Mouse (Mus musculus) megakaryocyte, embryonic 14.5 days (primary cell): ENCODE data around the gene Galntl6. TPM values are rescaled to one million over a fixed set of nuclear protein-coding genes. Genes with fewer than 3 reads are reported as not detected.

ENCODE experiments used
- H3K27me3 ChIP-seq: replicated peaks from 2 replicates; pipeline ENCODE3; 2012; ENCODE audit warnings: inconsistent platforms
- H3K36me3 ChIP-seq: replicated peaks from 2 replicates; pipeline ENCODE3; 2012; ENCODE audit warnings: low read length, inconsistent platforms, mixed read lengths
- H3K4me1 ChIP-seq: 2 replicates; pipeline ENCODE4 v1.6.1; 2012; ENCODE audit warnings: inconsistent platforms
- H3K4me3 ChIP-seq: replicated peaks from 2 replicates; pipeline ENCODE3; 2012; ENCODE audit warnings: moderate library complexity, mild to moderate bottlenecking, inconsistent platforms
- H3K9me3 ChIP-seq: 2 replicates; pipeline ENCODE4 v1.6.1; 2012; ENCODE audit warnings: inconsistent platforms
- FLI1 ChIP-seq: IDR thresholded peaks from 2 replicates; pipeline ENCODE4 v1.6.1; 2012; ENCODE audit warnings: low read length, inconsistent platforms, mixed read lengths
- GATA1 ChIP-seq: IDR thresholded peaks from 3 replicates; pipeline ENCODE4 v1.6.1; 2012; ENCODE audit warnings: mixed read lengths, low read length, inconsistent platforms, borderline replicate concordance
- polyA plus RNA-seq: library from polyadenylated mRNA; stranded (reverse); fragments of >175 nt; gene quantifications from 2 replicates; pipeline ENCODE4 v1.2.3, GENCODE M21; 2012; ENCODE audit warnings: low replicate concordance; ENCODE audit not compliant: insufficient read depth

The Galntl6 gene
- polyA plus RNA-seq, 1 experiment, result not detected

DNA sequence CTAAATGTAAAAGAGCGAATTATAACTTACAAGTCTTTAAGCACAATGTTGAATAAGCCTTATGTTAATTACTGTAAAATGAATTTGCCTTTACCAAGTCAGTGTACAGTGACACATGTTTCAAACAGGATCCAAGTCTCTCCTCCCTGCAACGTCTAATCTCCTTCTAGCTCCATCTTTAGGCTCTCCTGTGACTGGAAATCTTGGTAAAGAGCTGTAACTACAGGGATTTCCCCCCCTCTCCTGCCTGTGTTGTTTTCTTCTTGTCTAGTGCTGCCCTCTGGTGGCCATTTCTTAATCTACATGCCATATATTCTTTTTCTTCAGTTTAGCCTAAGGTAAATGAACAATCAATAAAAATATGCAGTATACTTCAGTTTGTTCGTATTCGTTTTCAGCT is 1112.1 kb downstream of the Galntl6 start:
- Histone ChIP-seq H3K9me3 (no peaks in the 10 kb centered on the region), H3K27me3 (peaks cover 6% of the 10 kb centered on the region), H3K36me3 (no peaks in the 10 kb centered on the region), H3K4me3 (peak overlapping the region; percentile 90), H3K4me1 (peaks cover 28% of the 10 kb centered on the region)
- TF ChIP-seq GATA1 (no peak), FLI1 (no peak)

DNA sequence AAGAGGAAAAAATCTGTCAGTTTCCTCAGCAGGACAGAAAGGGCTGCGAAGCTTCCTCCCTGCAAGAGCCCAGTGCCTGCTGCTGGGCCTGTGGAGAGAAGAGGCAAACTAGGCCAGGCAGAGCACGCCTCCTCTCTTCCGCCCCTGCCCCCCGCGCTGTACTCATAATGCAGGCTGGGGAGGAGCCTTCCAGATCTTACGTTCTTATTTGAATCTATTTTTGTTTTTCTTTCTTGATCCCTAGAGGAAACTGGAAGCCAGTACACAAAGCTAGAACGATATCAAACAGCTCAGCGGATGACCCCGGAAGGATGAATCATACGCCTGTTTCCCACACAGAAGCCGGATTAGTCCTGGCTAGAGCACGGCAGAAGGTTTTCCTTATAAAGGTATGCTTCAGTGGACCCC is 1112.6 kb downstream of the Galntl6 start:
- no peaks in the 10 kb centered on the region for H3K9me3 ChIP-seq
- H3K4me1 ChIP-seq, result peaks cover 26% of the 10 kb centered on the region

DNA sequence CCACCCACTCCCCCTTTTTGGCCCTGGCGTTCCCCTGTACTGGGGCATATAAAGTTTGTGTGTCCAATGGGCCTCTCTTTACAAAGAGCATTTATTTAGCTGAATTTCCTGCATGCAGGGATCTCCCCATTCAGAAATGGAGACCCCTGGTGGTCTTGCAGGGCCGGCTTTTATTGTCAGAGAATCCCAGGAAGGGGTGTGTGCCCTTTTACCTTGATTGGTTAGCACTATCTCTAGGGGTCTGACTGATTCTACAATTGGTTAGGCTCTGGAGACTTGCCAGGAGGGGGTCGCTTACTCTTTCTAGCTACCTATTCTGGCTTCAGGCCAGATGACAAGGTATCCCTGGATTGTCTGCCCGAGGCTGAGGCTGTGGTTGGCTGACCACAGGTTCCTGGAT is 1119.0 kb downstream of the Galntl6 start:
- Histone ChIP-seq H3K9me3 (no peaks in the 10 kb centered on the region), H3K4me3 (no peak overlapping the region), H3K4me1 (peaks cover 19% of the 10 kb centered on the region), H3K36me3 (no peaks in the 10 kb centered on the region), H3K27me3 (peaks cover 3% of the 10 kb centered on the region)
- TF ChIP-seq GATA1, result no peak
- TF ChIP-seq FLI1, result no peak

More for the DNA sequence above, 1112.6 kb downstream of the Galntl6 start:
- peak overlapping the region; percentile 90 for H3K4me3 ChIP-seq
- TF ChIP-seq FLI1 (no peak), GATA1 (no peak)
- peaks cover 6% of the 10 kb centered on the region for H3K27me3 ChIP-seq
- H3K36me3 ChIP-seq, result no peaks in the 10 kb centered on the region

DNA sequence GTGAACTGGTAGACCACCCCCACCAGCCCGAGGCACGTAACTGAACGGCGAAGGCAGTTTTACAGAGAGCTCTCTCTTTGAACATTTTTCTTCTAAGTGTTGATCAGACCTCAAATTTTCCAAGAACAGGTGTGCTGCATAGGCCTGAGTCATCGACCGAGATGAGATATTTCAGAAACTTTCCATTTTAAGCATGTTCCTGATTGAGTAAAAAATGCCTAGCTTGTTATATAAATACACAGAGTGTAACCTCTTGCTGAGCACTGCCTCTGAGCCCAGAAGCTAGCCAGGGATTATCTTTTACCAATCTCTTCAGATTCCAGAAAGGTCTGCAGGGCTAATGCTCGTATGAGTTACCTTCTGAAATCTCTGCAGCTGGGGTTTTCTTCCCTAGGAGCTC is 1120.2 kb downstream of the Galntl6 start:
- Histone ChIP-seq H3K36me3 (no peaks in the 10 kb centered on the region), H3K9me3 (no peaks in the 10 kb centered on the region)
- no peak for TF ChIP-seq FLI1
- no peak for TF ChIP-seq GATA1

DNA sequence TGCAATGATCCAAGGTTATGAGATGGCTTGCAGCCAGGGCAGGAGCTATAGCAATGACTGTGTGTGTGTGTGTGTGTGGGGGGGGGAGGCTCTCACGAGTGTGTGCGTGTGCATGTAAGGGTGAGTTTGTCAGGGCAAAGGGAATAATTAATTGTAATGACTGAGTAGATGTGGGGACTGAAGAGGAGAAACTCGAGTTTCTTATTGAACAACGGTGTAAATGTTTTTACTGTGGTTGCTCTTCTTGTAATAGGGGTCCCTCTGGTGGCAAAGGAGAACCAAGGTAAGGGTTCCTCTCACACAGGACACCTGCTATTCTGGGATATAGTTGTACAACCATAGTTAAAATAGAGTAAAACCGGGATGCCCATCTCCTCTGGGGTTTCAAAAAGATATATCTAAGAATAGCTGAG is 1121.1 kb downstream of the Galntl6 start:
- Histone ChIP-seq H3K4me1 (peaks cover 12% of the 10 kb centered on the region), H3K36me3 (no peaks in the 10 kb centered on the region), H3K4me3 (no peak overlapping the region), H3K27me3 (peaks cover 3% of the 10 kb centered on the region), H3K9me3 (no peaks in the 10 kb centered on the region)
- no peak for TF ChIP-seq GATA1
- no peak for TF ChIP-seq FLI1

More for the DNA sequence above, 1120.2 kb downstream of the Galntl6 start:
- Histone ChIP-seq H3K4me1 (peaks cover 12% of the 10 kb centered on the region), H3K4me3 (no peak overlapping the region), H3K27me3 (peaks cover 5% of the 10 kb centered on the region)

DNA sequence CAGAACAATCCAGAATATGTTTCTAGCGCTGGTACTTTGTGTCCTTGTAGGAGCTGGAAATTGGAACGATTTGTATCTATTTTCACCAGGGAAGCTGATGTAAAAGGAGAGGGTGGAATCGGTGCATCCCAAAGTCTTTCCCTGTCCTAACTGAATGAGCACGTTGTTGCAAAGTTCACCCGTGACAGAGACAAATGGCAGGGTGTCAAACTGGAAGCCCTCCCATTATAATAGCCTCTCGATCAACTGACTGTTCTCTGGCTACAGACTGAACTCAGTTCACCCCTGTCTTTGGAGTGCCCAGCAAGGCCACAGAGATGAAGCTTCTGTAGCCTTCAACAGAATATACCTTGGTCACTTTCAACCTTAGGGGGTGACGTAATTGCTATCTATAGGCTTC is 1132.9 kb downstream of the Galntl6 start:
- peaks cover 5% of the 10 kb centered on the region for H3K27me3 ChIP-seq
- no peaks in the 10 kb centered on the region for H3K9me3 ChIP-seq
- no peak for TF ChIP-seq GATA1
- TF ChIP-seq FLI1, result no peak
- H3K4me1 ChIP-seq, result peaks cover 8% of the 10 kb centered on the region
- H3K4me3 ChIP-seq, result no peak overlapping the region
- H3K36me3 ChIP-seq, result no peaks in the 10 kb centered on the region

DNA sequence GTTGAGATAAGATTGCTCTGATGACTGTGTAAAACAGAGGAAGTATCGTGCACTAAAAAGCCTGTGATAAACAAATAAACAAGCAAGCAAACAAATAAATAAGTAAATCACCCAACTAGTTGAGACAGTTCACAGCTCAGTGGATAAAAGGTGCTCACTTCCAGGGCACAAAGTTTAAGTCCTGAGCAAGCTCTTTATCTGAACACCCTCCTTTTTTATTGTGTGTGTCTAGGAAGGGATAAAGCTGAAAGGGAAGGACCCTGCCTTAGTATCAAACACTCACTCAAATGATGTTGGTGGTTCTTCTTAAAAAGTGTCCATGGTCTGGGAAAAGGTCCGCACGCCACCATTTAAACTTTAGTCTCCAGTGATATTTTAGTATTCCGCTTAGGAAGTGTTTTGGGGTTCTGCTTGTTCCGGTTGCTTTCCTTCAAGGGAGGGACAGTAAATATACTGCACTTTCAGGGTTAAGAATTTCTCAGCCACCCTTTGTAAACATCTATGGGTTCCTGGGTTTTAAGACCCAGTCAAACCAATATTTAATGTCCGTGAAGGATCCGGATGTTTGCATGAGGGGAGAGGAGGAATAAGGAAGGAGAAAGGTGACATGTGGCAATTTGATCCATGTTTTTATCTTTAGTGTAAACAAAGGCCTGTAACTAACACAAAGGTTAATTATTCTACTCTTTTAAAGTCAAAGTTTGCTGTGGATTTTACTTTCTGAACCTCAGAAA is 1134.3 kb downstream of the Galntl6 start:
- Histone ChIP-seq H3K27me3 (peaks cover 5% of the 10 kb centered on the region), H3K9me3 (no peaks in the 10 kb centered on the region), H3K36me3 (no peaks in the 10 kb centered on the region), H3K4me1 (peaks cover 8% of the 10 kb centered on the region), H3K4me3 (no peak overlapping the region)
- TF ChIP-seq GATA1, result no peak
- TF ChIP-seq FLI1, result no peak

DNA sequence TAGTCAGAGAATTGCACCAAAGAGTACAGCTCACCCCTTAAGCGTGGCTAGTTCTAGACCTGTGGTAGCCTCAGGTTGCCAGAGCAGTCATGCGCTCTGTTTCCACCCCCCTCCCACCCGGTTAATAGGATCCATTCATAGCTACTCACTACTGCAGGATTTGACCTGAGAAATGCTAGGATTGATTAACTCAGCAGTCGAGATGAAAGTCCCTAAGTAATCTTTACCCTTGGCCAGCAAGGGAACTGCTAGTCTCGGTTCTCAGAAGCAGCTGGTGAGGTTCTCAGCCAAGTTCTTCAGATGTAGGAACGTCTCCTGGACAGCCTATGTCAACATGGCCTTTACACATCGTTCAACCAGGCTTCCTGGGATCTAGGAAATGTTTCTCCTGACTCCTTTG is 1135.7 kb downstream of the Galntl6 start:
- peaks cover 3% of the 10 kb centered on the region; the same call in 1 of the 2 replicates for H3K4me1 ChIP-seq

DNA sequence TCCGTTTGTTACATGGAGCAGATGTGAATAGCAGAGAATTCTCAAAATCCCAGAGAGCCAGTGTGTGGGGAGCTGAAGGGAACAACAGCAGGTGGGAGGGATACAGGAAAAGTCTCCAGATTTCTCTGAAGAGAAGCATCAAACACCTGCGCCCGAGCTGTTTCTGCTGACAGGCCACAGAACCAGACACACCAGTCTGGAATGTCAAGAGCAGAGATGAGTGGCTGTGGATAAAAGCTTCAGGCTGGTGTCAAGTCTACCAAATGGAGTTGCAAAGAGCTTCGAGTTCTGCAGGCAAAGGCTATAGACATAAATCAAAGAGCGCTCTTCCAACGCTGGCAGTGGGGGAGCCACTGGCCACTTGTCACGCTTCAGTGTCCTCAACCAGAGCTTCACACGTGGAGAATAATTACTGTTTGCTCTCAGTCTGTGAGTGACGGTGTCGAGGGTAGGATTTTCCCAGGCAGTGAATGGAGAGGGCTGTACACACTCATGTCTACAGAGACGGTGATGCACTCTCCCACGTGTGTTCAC is 1139.6 kb downstream of the Galntl6 start:
- H3K9me3 ChIP-seq, result no peaks in the 10 kb centered on the region
- no peaks in the 10 kb centered on the region for H3K36me3 ChIP-seq
- H3K4me1 ChIP-seq, result no peaks in the 10 kb centered on the region
- H3K4me3 ChIP-seq, result no peak overlapping the region
- TF ChIP-seq FLI1, result no peak
- TF ChIP-seq GATA1, result no peak
- H3K27me3 ChIP-seq, result peaks cover 5% of the 10 kb centered on the region

More for the DNA sequence above, 1135.7 kb downstream of the Galntl6 start:
- no peaks in the 10 kb centered on the region for H3K9me3 ChIP-seq
- peaks cover 7% of the 10 kb centered on the region for H3K27me3 ChIP-seq
- TF ChIP-seq GATA1 (no peak), FLI1 (no peak)
- H3K4me3 ChIP-seq, result no peak overlapping the region
- H3K36me3 ChIP-seq, result no peaks in the 10 kb centered on the region

DNA sequence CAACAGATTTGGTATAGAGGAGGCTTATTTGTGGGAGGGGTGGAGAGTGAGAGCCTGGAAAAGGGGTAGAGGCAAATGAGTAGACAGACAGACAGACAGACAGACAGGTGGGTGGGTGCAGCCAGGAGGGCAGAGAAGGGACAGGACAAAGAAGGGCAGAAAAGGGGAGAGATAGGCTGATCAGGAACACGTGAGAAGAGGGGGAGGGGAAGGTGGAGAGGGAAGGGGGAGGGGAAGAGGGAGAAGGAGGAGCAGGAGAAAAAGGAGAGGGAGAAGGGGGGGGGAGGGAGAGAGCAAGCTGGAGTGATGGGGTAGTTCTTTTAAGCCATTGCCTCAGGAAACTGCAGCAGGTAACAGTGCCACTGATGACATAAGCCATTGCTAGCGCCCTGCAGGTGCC is 1144.9 kb downstream of the Galntl6 start:
- H3K36me3 ChIP-seq, result no peaks in the 10 kb centered on the region
- H3K4me3 ChIP-seq, result no peak overlapping the region
- TF ChIP-seq GATA1 (no peak), FLI1 (no peak)
- H3K4me1 ChIP-seq, result no peaks in the 10 kb centered on the region
- no peaks in the 10 kb centered on the region for H3K9me3 ChIP-seq
- peaks cover 3% of the 10 kb centered on the region for H3K27me3 ChIP-seq
